In the genomic region with DNA sequence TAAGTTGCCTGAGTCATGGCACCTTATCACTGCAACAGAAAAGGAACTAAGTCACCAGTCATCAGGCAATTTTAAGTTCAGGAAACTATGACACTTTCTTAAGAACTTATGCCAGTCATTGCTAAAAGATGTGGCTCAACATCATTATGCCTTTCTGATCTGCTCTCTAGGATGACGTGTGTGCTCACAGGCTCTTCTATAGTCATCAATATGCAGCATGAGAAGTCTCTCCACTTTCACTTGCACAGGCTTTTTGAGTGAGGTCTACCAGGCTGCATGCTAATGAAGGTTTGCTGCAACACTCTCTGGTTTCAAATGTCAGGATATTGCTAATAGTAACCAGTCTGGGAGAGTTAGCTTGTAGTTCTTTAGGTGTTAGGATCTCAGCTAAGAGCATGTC, we compare ENCODE assay signal across 23 mouse cellular contexts.
DNase-seq lines count a peak whose midpoint lies in the region; ATAC-seq and TF ChIP-seq lines count a peak whose summit lies in the region.
"Had no signal": no experiment of that assay in that cellular context is flagged by ENCODE, and none has a peak within 500 bp of the region (broad histone marks: within the 10 kb centered on the region; RNA-seq: fewer than 3 reads in every experiment).

No protein-coding gene starts in this region.

- H3K27me3 ChIP-seq in hindbrain, embryonic 13.5 days, result no peaks in the 10 kb centered on the region
- no peaks in the 10 kb centered on the region for H3K27me3 ChIP-seq in hindbrain, embryonic 10.5 days (ENCODE audit: insufficient read depth, poor library complexity, severe bottlenecking)
- no peaks in the 10 kb centered on the region for H3K27me3 ChIP-seq in forebrain, postnatal 0 days (ENCODE audit: insufficient read depth, low read length)
- no peaks in the 10 kb centered on the region for H3K27me3 ChIP-seq in midbrain, embryonic 16.5 days (ENCODE audit: control insufficient read depth, insufficient read depth, low read depth, low read length)
- H3K27me3 ChIP-seq: heart, embryonic 13.5 days; kidney, embryonic 15.5 days; limb, embryonic 13.5 days; liver, embryonic 13.5 days; neural tube, embryonic 12.5 days had no signal

- H3K4me2 ChIP-seq in hindbrain, embryonic 13.5 days, result no peak overlapping the region
- no peak overlapping the region for H3K4me2 ChIP-seq in forebrain, postnatal 0 days (ENCODE audit: low read depth)
- no peak overlapping the region for H3K4me2 ChIP-seq in midbrain, embryonic 16.5 days (ENCODE audit: low read length)
- H3K4me2 ChIP-seq: heart, embryonic 13.5 days; kidney, embryonic 15.5 days; limb, embryonic 13.5 days; liver, embryonic 13.5 days; lung, embryonic 14.5 days; neural tube, embryonic 12.5 days had no signal

- no peaks in the 10 kb centered on the region for H3K9me3 ChIP-seq in hindbrain, embryonic 13.5 days
- no peaks in the 10 kb centered on the region for H3K9me3 ChIP-seq in hindbrain, embryonic 10.5 days
- no peaks in the 10 kb centered on the region for H3K9me3 ChIP-seq in forebrain, postnatal 0 days (ENCODE audit: low read length)
- H3K9me3 ChIP-seq in midbrain, embryonic 16.5 days (replicated peaks; ENCODE audit: control insufficient read depth, low read length, poor library complexity, severe bottlenecking), result no peaks in the 10 kb centered on the region
- H3K9me3 ChIP-seq: embryonic facial prominence, embryonic 10.5 days; heart, embryonic 13.5 days; kidney, embryonic 15.5 days; limb, embryonic 13.5 days; liver, embryonic 13.5 days; neural tube, embryonic 12.5 days had no signal

- no peak for TF ChIP-seq CTCF in brain, embryonic 14.5 days (IDR thresholded peaks at IDR 0.05; ENCODE audit: borderline replicate concordance, extremely low read depth, insufficient read depth, insufficient read length)
- no peak for TF ChIP-seq CTCF in forebrain, postnatal 0 days (IDR thresholded peaks at IDR 0.05; ENCODE audit: low read depth)

- peak; percentile 46; the same call in 1 of the 2 replicates for ATAC-seq in hindbrain, embryonic 13.5 days (ENCODE audit: low FRiP score)
- peak; percentile 63 for ATAC-seq in forebrain, postnatal 0 days
- peak; percentile 68 for ATAC-seq in midbrain, embryonic 16.5 days
- ATAC-seq: intestine, embryonic 16.5 days had no signal

- 37% methylated on average over 1 of the region's 1 CpGs for WGBS in hindbrain, embryonic 13.5 days
- 46% methylated on average over 1 of the region's 1 CpGs for WGBS in hindbrain, embryonic 10.5 days
- WGBS in forebrain, postnatal 0 days, result 27% methylated on average over 1 of the region's 1 CpGs
- WGBS in midbrain, embryonic 16.5 days, result 15% methylated on average over 1 of the region's 1 CpGs

- H3K4me3 ChIP-seq in hindbrain, embryonic 13.5 days, result no peak overlapping the region
- H3K4me3 ChIP-seq in hindbrain, embryonic 10.5 days, result no peak overlapping the region
- H3K4me3 ChIP-seq in forebrain, postnatal 0 days (ENCODE audit: low read depth, low read length), result no peak overlapping the region
- no peak overlapping the region for H3K4me3 ChIP-seq in midbrain, embryonic 16.5 days (ENCODE audit: low read depth, low read length)
- H3K4me3 ChIP-seq: embryonic facial prominence, embryonic 10.5 days; heart, embryonic 13.5 days; kidney, embryonic 15.5 days; limb, embryonic 13.5 days; liver, embryonic 13.5 days; neural tube, embryonic 12.5 days had no signal

- DNase-seq in hindbrain, embryonic 10.5 days (ENCODE audit: low spot score), result no peak
- DNase-seq in brain, embryonic 14.5 days (ENCODE audit: low read depth), result peak; percentile 50
- no peak for DNase-seq in forebrain, postnatal 0 days
- no peak for DNase-seq in lung, postnatal 4 days
- no peak for DNase-seq in layer of hippocampus, adult 9-11 months
- DNase-seq: adrenal gland, adult 2 months; cerebellum, postnatal 14 days; gastrocnemius, postnatal 10 days; heart, adult 11 months; heart, postnatal 4 days; kidney, postnatal 4 days; liver, embryonic 13.5 days; lung, embryonic 14.5 days had no signal

- H3K36me3 ChIP-seq in hindbrain, embryonic 13.5 days, result no peaks in the 10 kb centered on the region
- no peaks in the 10 kb centered on the region for H3K36me3 ChIP-seq in hindbrain, embryonic 10.5 days
- H3K36me3 ChIP-seq in forebrain, postnatal 0 days (ENCODE audit: insufficient read depth), result no peaks in the 10 kb centered on the region
- H3K36me3 ChIP-seq in midbrain, embryonic 16.5 days (ENCODE audit: control insufficient read depth, insufficient read depth, low read length), result no peaks in the 10 kb centered on the region
- H3K36me3 ChIP-seq: embryonic facial prominence, embryonic 10.5 days; heart, embryonic 13.5 days; kidney, embryonic 15.5 days; limb, embryonic 13.5 days; liver, embryonic 13.5 days; neural tube, embryonic 12.5 days had no signal

- TF ChIP-seq POLR2A in brain, embryonic 14.5 days (IDR thresholded peaks at IDR 0.05; ENCODE audit: borderline replicate concordance, extremely low read depth, insufficient read depth, insufficient read length, poor library complexity, severe bottlenecking), result no peak

- H3K4me1 ChIP-seq in hindbrain, embryonic 13.5 days (replicated peaks), result no peaks in the 10 kb centered on the region
- no peaks in the 10 kb centered on the region for H3K4me1 ChIP-seq in hindbrain, embryonic 10.5 days (replicated peaks)
- H3K4me1 ChIP-seq in forebrain, postnatal 0 days (ENCODE audit: insufficient read depth), result no peaks in the 10 kb centered on the region
- no peaks in the 10 kb centered on the region for H3K4me1 ChIP-seq in midbrain, embryonic 16.5 days (ENCODE audit: control insufficient read depth, insufficient read depth, low read length)
- H3K4me1 ChIP-seq: embryonic facial prominence, embryonic 10.5 days; heart, embryonic 13.5 days; kidney, embryonic 15.5 days; liver, embryonic 13.5 days; neural tube, embryonic 12.5 days had no signal

- no peak overlapping the region for H3K27ac ChIP-seq in hindbrain, embryonic 13.5 days
- H3K27ac ChIP-seq in hindbrain, embryonic 10.5 days, result no peak overlapping the region
- no peak overlapping the region for H3K27ac ChIP-seq in forebrain, postnatal 0 days (ENCODE audit: low read depth, low read length)
- no peak overlapping the region for H3K27ac ChIP-seq in midbrain, embryonic 16.5 days (ENCODE audit: low read length)
- H3K27ac ChIP-seq: embryonic facial prominence, embryonic 10.5 days; heart, embryonic 13.5 days; kidney, embryonic 15.5 days; limb, embryonic 13.5 days; liver, embryonic 13.5 days; macrophage; neural tube, embryonic 12.5 days; stomach, postnatal 0 days had no signal

- no peak overlapping the region for H3K9ac ChIP-seq in hindbrain, embryonic 13.5 days
- no peak overlapping the region for H3K9ac ChIP-seq in forebrain, postnatal 0 days
- H3K9ac ChIP-seq in midbrain, embryonic 16.5 days (ENCODE audit: low read depth, low read length), result no peak overlapping the region
- H3K9ac ChIP-seq: heart, embryonic 13.5 days; kidney, embryonic 15.5 days; limb, embryonic 13.5 days; liver, embryonic 13.5 days; lung, embryonic 14.5 days; neural tube, embryonic 12.5 days had no signal
